Mouse (Mus musculus) CH12.LX (cell line): ENCODE results near the gene Exoc7. TPM values are rescaled to one million over a fixed set of nuclear protein-coding genes. Genes with fewer than 3 reads are reported as not detected.
"Not testable (repeated sequence)": the region's sequence is repeated elsewhere in the genome, so short reads cannot be mapped to it uniquely, and the experiment has no call there.

Experiments used
- DNase-seq: peaks from one replicate; pipeline ENCODE4 v3.0.0-alpha.2; 2013; ENCODE audit errors: extremely low read depth
- H3K27ac ChIP-seq: 2 replicates; pipeline ENCODE4 v1.5.1; 2012; ENCODE audit warnings: low read depth, mild to moderate bottlenecking, control low read depth, moderate library complexity; ENCODE audit not compliant: insufficient read depth
- H3K27me3 ChIP-seq: replicated peaks from 2 replicates; pipeline ENCODE3; 2012; ENCODE audit warnings: inconsistent platforms
- H3K36me3 ChIP-seq, 2 experiments: replicated peaks in 1 of 2; 2 replicates each; pipeline versions ENCODE3 to v1.6.1; 2012; ENCODE audit warnings: inconsistent platforms in 1 of 2, low read length in 1 of 2, mild to moderate bottlenecking in 1 of 2, mixed read lengths in 1 of 2, moderate library complexity in 1 of 2; ENCODE audit not compliant: control insufficient read depth in 1 of 2, insufficient read depth in 1 of 2
- H3K4me1 ChIP-seq, 2 experiments: 2 replicates each; pipeline ENCODE4 v1.6.1; 2012; ENCODE audit warnings: inconsistent platforms in 1 of 2, moderate library complexity in 1 of 2; ENCODE audit not compliant: insufficient read depth in 2 of 2, control insufficient read depth in 1 of 2
- H3K4me2 ChIP-seq: 2 replicates; pipeline ENCODE4 v1.6.1; 2012; ENCODE audit warnings: low read depth, mild to moderate bottlenecking, control low read depth; ENCODE audit not compliant: poor library complexity, insufficient read depth, severe bottlenecking
- H3K4me3 ChIP-seq, 3 experiments: fragments of 150-350 bp in 1 of 3; sonication (generic) in 1 of 3; replicated peaks in 1 of 3; 2 replicates each; pipeline versions ENCODE3 to v1.5.1; 2011 to 2012; ENCODE audit warnings: low read depth in 2 of 3, low read length in 2 of 3, mild to moderate bottlenecking in 2 of 3, moderate library complexity in 2 of 3, control low read depth in 1 of 3, improper control_type of control experiment in 1 of 3, inconsistent platforms in 1 of 3, mixed read lengths in 1 of 3; ENCODE audit not compliant: poor library complexity in 1 of 3
- H3K79me2 ChIP-seq: replicated peaks from 2 replicates; pipeline ENCODE4 v1.6.1; 2012; ENCODE audit warnings: mild to moderate bottlenecking, moderate library complexity; ENCODE audit not compliant: control insufficient read depth, poor library complexity, insufficient read depth, severe bottlenecking; ENCODE audit errors: extremely low read depth
- H3K9ac ChIP-seq: 2 replicates; pipeline ENCODE4 v1.6.1; 2012; ENCODE audit warnings: low read depth, mild to moderate bottlenecking, control low read depth, moderate library complexity; ENCODE audit not compliant: insufficient read depth
- H3K9me3 ChIP-seq: replicated peaks from 2 replicates; pipeline ENCODE3; 2012; ENCODE audit warnings: low read length, inconsistent platforms, mixed read lengths
- E2F4 ChIP-seq: IDR thresholded peaks from 2 replicates; pipeline ENCODE4 v1.6.1; 2011; ENCODE audit warnings: low read depth, low read length, improper control_type of control experiment; ENCODE audit not compliant: insufficient replicate concordance
- HCFC1 ChIP-seq: IDR thresholded peaks from 2 replicates; pipeline ENCODE4 v1.6.1; 2012; ENCODE audit warnings: low read depth, mild to moderate bottlenecking, inconsistent platforms, low read length, improper control_type of control experiment
- JUN ChIP-seq: IDR thresholded peaks from 2 replicates; pipeline ENCODE4 v1.6.1; 2011; ENCODE audit warnings: low read depth, mild to moderate bottlenecking, low read length, improper control_type of control experiment, moderate library complexity; ENCODE audit not compliant: insufficient read depth
- JUND ChIP-seq: conservative IDR thresholded peaks from 2 replicates; pipeline ENCODE4 v1.6.1; 2011; ENCODE audit warnings: low read depth, low read length, improper control_type of control experiment
- MAX ChIP-seq: IDR thresholded peaks from 2 replicates; pipeline ENCODE4 v1.6.1; 2011; ENCODE audit warnings: low read length, improper control_type of control experiment
- MYC ChIP-seq: IDR thresholded peaks from 2 replicates; pipeline ENCODE4 v1.6.1; 2011; ENCODE audit warnings: low read depth, mild to moderate bottlenecking, improper control_type of control experiment, low read length
- POLR2AphosphoS2 ChIP-seq: IDR thresholded peaks from 2 replicates; pipeline ENCODE4 v1.6.1; 2011; ENCODE audit warnings: low read depth, low read length, improper control_type of control experiment
- SMC3 ChIP-seq: IDR thresholded peaks from 2 replicates; pipeline ENCODE4 v1.6.1; 2011; ENCODE audit warnings: low read depth, low read length, improper control_type of control experiment
- TBP ChIP-seq: conservative IDR thresholded peaks from 2 replicates; pipeline ENCODE4 v1.6.1; 2011; ENCODE audit warnings: low read depth, low read length, improper control_type of control experiment
- USF2 ChIP-seq: conservative IDR thresholded peaks from 2 replicates; pipeline ENCODE4 v1.6.1; 2011; ENCODE audit warnings: low read depth, low read length, improper control_type of control experiment
- ZKSCAN1 ChIP-seq: IDR thresholded peaks from 2 replicates; pipeline ENCODE4 v1.6.1; 2012; ENCODE audit warnings: low read depth, inconsistent platforms, low read length, improper control_type of control experiment, borderline replicate concordance
- ZMIZ1 ChIP-seq: IDR thresholded peaks from 2 replicates; pipeline ENCODE4 v1.6.1; 2012; ENCODE audit warnings: low read depth, mild to moderate bottlenecking, inconsistent platforms, low read length, improper control_type of control experiment
- dilution Hi-C: fragments of 300-500 bp; cut with MboI; formaldehyde crosslinking; loops from 2 replicates; pipeline ENCODE4 v1.14.3; 2020; ENCODE audit warnings: low sequenced_read_pairs; ENCODE audit not compliant: extremely low pct_unique_long_range_greater_than_20kb, extremely low pct_ligation_motif_present
- in situ Hi-C: fragments of 300-500 bp; cut with MboI; formaldehyde crosslinking; loops from 3 replicates; pipeline ENCODE4 v1.14.3; 2019; ENCODE audit warnings: low sequenced_read_pairs, low pct_ligation_motif_present, low pct_unique_long_range_greater_than_20kb, mixed read lengths
- polyA plus RNA-seq: library from polyadenylated mRNA; unstranded; fragments of >175 nt; gene quantifications from 2 replicates; pipeline ENCODE4 v1.2.1, GENCODE M21; 2012; ENCODE audit warnings: low read depth; ENCODE audit not compliant: insufficient read length
- total RNA-seq, 2 experiments: library from RNA; depleted of rRNA; stranded (reverse); fragments of 300-350 nt in 1 of 2; fragments of >200 nt in 1 of 2; gene quantifications; 2 replicates each; pipeline ENCODE4 v1.2.3; 2012 to 2014

Exoc7 gene
- total and polyA plus RNA-seq, 3 experiments = 32.2 to 51.8 (median 42.1) TPM

DNA sequence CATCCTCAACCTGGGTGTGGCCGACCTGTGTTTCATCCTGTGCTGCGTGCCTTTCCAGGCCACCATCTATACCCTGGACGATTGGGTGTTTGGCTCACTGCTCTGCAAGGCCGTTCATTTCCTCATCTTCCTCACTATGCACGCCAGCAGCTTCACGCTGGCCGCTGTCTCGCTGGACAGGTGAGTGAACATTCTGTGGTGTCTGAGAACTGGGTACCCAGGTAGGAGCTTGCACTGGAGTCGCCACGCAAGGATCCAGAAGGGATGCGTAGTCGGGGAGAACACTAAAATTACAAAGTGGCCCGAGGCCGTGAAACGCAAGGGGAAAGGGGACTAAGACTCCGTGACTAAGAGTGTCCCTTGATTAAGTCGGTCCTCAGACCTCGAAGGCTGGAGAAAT is 25.4 kb downstream of the Exoc7 start:
- no peak overlapping the region for H3K27ac ChIP-seq
- H3K4me2 ChIP-seq = no peak overlapping the region
- no peaks in the 10 kb centered on the region for H3K79me2 ChIP-seq
- peaks cover 16% of the 10 kb centered on the region for H3K9me3 ChIP-seq
- H3K27me3 ChIP-seq = no peaks in the 10 kb centered on the region
- no peak overlapping the region for H3K9ac ChIP-seq
- no peak for DNase-seq
- no peak for TF ChIP-seq POLR2AphosphoS2
- TF ChIP-seq JUND = no peak
- no peak for TF ChIP-seq ZMIZ1
- no peak for TF ChIP-seq SMC3
- TF ChIP-seq ZKSCAN1 = no peak
- dilution Hi-C loops = no loop called here
- in situ Hi-C loops = no loop called here
- H3K36me3 ChIP-seq = peaks cover 0 to 27% of the 10 kb centered on the region in 2 experiments
- peaks cover 12 to 39% of the 10 kb centered on the region in 2 experiments for H3K4me1 ChIP-seq
- no peak overlapping the region for H3K4me3 ChIP-seq

DNA sequence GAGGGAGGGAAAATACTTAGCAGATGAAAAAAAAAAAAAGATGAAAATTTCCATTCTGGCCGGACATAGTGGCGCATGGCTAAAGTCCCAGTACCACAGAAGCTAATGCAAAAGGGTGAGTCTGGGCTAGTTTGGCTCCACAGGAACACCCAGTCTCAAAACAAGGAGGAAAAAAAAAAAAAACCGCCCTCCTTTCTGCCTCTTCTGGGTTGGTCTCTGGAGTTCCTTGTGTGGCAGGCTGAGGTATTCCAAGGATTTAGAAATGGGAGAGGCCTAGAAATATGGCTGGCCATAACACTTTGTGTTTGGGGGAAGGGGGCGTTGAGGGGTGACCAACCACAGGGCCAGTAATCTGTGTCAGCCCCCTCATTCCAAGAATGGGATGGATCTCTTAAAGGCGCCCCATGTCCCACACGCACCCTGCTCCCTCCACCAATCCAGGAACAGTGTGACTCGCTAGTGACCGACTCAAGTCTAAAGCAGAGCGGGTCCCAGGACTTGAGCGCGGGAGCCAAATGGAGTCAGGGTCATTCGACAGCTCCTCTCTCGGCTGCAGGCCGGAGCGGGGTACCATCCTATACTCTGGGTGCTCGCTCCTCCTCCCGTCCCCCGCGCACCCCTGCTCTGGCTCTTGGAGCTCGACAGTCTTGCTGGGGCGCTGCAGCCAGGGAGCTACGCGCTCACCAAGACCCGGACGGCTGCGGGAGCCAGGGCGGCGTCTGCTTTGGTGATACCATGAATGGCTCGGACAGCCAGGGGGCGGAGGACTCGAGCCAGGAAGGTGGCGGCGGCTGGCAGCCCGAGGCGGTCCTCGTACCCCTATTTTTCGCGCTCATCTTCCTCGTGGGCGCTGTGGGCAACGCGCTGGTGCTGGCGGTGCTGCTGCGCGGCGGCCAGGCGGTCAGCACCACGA is 26.0 kb downstream of the Exoc7 start, which contains the start of gene Galr2:
Gene Galr2 (plus strand): TSS at position 189 of the 913 bp plus-strand sequence.
- Histone ChIP-seq H3K4me3 (no peak within 1 kb of the TSS), H3K27ac (no peak within 1 kb of the TSS), H3K4me1 (peaks cover 12 to 32% of the 10 kb centered on the region in 2 experiments), H3K4me2 (no peak within 1 kb of the TSS), H3K27me3 (no peaks in the 10 kb centered on the region), H3K9me3 (peaks cover 16% of the 10 kb centered on the region), H3K79me2 (no peaks in the 10 kb centered on the region), H3K36me3 (peaks cover 0 to 27% of the 10 kb centered on the region in 2 experiments), H3K9ac (no peak within 1 kb of the TSS)
- in situ Hi-C loops (no loop called here), dilution Hi-C loops (no loop called here)
- no peak for DNase-seq
- no peak for TF ChIP-seq JUN
- TF ChIP-seq MAX = no peak
- no peak for TF ChIP-seq HCFC1
- no peak for TF ChIP-seq USF2
- TF ChIP-seq E2F4 = no peak
- no peak for TF ChIP-seq MYC

DNA sequence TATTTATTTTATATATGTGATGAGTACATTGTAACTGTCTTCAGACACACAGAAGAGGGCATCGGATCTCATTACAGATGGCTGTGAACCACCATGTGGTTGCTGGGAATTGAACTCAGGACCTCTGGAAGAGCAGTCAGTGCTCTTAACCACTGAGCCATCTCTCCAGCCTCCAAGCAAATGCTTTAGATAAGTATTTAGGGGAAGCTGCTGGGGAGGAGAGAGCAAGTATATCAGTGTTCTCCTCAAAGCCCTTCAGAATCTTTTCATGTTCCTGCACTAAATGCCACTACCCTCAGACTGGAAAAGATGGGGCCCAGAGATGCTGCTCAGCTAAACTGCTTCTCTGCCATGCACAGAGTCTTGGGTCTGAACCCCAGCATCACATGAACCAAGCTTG is 29.8 kb downstream of the Exoc7 start:
- in situ Hi-C loops, dilution Hi-C loops, DNase-seq: not testable (repeated sequence)

More for the DNA sequence above, 29.8 kb downstream of the Exoc7 start:
- TF ChIP-seq TBP = peak; percentile 37; the same call in 1 of the 2 replicates
- peaks cover 24% of the 10 kb centered on the region for H3K79me2 ChIP-seq
- not testable (repeated sequence) for H3K4me3 ChIP-seq, H3K27me3 ChIP-seq, H3K9ac ChIP-seq, H3K27ac ChIP-seq, H3K9me3 ChIP-seq, H3K4me2 ChIP-seq
- H3K36me3 ChIP-seq = peaks cover 0 to 18% of the 10 kb centered on the region in 2 experiments
- H3K4me1 ChIP-seq = peaks cover 2 to 16% of the 10 kb centered on the region in 2 experiments; a peak in 3 of 4 replicates
